In the genomic region with DNA sequence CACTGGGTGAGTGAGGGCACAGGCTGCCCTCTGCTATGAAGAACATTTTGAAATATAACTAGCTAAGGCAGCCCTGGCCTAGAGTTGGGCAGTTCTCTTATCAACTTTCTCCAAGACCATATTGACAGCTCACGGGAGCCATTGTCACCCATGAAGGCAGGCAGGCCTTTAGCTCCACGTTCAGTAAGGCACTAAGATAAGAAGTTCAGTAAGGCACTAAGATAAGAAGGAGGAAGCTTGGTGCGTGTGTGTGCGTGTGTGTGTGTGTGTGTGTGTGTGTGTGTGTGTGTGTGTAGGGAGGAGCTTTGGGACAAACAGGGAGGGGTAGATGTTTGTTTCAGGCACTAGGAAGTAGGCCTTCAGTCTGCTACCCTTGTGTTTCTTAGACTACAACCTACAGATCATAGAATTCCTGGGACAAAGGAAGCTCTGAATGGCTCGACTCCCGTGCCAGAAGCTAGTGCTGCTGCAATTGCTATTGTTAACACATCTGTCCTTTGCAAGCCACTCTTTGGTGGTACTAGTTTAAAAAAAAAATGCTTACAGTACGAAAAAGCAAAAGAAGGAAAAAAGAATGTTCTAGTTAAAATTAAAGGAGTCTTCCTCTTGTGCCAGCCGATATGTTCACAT, we compare ENCODE assay signal across 18 mouse cellular contexts.
DNase-seq lines count a peak whose midpoint lies in the region; ATAC-seq and TF ChIP-seq lines count a peak whose summit lies in the region.
"Had no signal": no experiment of that assay in that cellular context is flagged by ENCODE, and none has a peak within 500 bp of the region (broad histone marks: within the 10 kb centered on the region; RNA-seq: fewer than 3 reads in every experiment).

No protein-coding gene starts in this region.

- no peak overlapping the region for H3K9ac ChIP-seq in forebrain, postnatal 0 days
- H3K9ac ChIP-seq in stomach, postnatal 0 days (ENCODE audit: low read length): no peak overlapping the region
- H3K9ac ChIP-seq: embryonic facial prominence, embryonic 13.5 days; limb, embryonic 13.5 days; neural tube, embryonic 13.5 days had no signal

- ATAC-seq in forebrain, postnatal 0 days: peak; percentile 17; the same call in 1 of the 2 replicates
- ATAC-seq in megakaryocyte progenitor cell, adult 5-6 weeks (replicated peaks; ENCODE audit: poor library complexity): peak; percentile 84
- ATAC-seq in stomach, postnatal 0 days (ENCODE audit: low FRiP score, low TSS enrichment): peak; percentile 89
- ATAC-seq: CD4-positive, CD25-positive, alpha-beta regulatory T cell, adult 4 months; Patski had no signal

- no peak for TF ChIP-seq POLR2A in kidney, adult 2 months (IDR thresholded peaks at IDR 0.05; ENCODE audit: low read depth, low read length)

- no peaks in the 10 kb centered on the region for H3K9me3 ChIP-seq in forebrain, postnatal 0 days (ENCODE audit: low read length)
- no peaks in the 10 kb centered on the region for H3K9me3 ChIP-seq in stomach, postnatal 0 days (ENCODE audit: control insufficient read depth, low read length)
- H3K9me3 ChIP-seq: embryonic facial prominence, embryonic 13.5 days; limb, embryonic 13.5 days; neural tube, embryonic 13.5 days had no signal

- H3K4me2 ChIP-seq in forebrain, postnatal 0 days (ENCODE audit: low read depth): no peak overlapping the region
- no peak overlapping the region for H3K4me2 ChIP-seq in stomach, postnatal 0 days (replicated peaks; ENCODE audit: low read depth)
- H3K4me2 ChIP-seq: embryonic facial prominence, embryonic 13.5 days; heart, embryonic 11.5 days; limb, embryonic 13.5 days; neural tube, embryonic 13.5 days had no signal

- no peak for TF ChIP-seq CTCF in kidney, adult 2 months (conservative IDR thresholded peaks at IDR 0.05; ENCODE audit: insufficient read depth, insufficient read length, low read depth, low read length)
- TF ChIP-seq CTCF in forebrain, postnatal 0 days (IDR thresholded peaks at IDR 0.05; ENCODE audit: low read depth): no peak
- no peak for TF ChIP-seq CTCF in stomach, postnatal 0 days (IDR thresholded peaks at IDR 0.05; ENCODE audit: low read depth)

- H3K27me3 ChIP-seq in kidney, adult 2 months (replicated peaks; ENCODE audit: control insufficient read depth, insufficient read depth, low read length): no peaks in the 10 kb centered on the region
- no peaks in the 10 kb centered on the region for H3K27me3 ChIP-seq in forebrain, postnatal 0 days (ENCODE audit: insufficient read depth, low read length)
- H3K27me3 ChIP-seq in stomach, postnatal 0 days (ENCODE audit: control insufficient read depth, insufficient read depth, low read length): no peaks in the 10 kb centered on the region
- H3K27me3 ChIP-seq: embryonic facial prominence, embryonic 13.5 days; limb, embryonic 13.5 days; neural tube, embryonic 13.5 days; Patski had no signal

- H3K27ac ChIP-seq in kidney, adult 2 months (ENCODE audit: insufficient read depth, low read depth, low read length): no peak overlapping the region
- peak overlapping the region; percentile 66 for H3K27ac ChIP-seq in forebrain, postnatal 0 days (ENCODE audit: low read depth, low read length)
- peak overlapping the region; percentile 65 for H3K27ac ChIP-seq in stomach, postnatal 0 days (replicated peaks)
- H3K27ac ChIP-seq: embryonic facial prominence, embryonic 13.5 days; limb, embryonic 13.5 days; macrophage; neural tube, embryonic 13.5 days had no signal

- DNase-seq in kidney, adult 2 months: peak; percentile 10
- no peak for DNase-seq in kidney, postnatal 14 days
- DNase-seq in forebrain, postnatal 0 days: no peak
- peak; percentile 82 for DNase-seq in stomach, postnatal 0 days (ENCODE audit: low spot score)
- no peak for DNase-seq in testis, postnatal 10 days (ENCODE audit: low spot score)
- no peak for DNase-seq in gastrocnemius, postnatal 10 days
- DNase-seq: cerebellum, adult 9-11 months; kidney, adult 18-20 months; layer of hippocampus, adult 9-11 months; right cerebral cortex, postnatal 14 days had no signal

- H3K4me3 ChIP-seq in kidney, adult 2 months (ENCODE audit: insufficient read depth, low read depth, low read length): no peak overlapping the region
- no peak overlapping the region for H3K4me3 ChIP-seq in forebrain, postnatal 0 days (ENCODE audit: low read depth, low read length)
- no peak overlapping the region for H3K4me3 ChIP-seq in stomach, postnatal 0 days (ENCODE audit: low read depth, low read length)
- H3K4me3 ChIP-seq: embryonic facial prominence, embryonic 13.5 days; limb, embryonic 13.5 days; neural tube, embryonic 13.5 days had no signal

- TF ChIP-seq EP300 in stomach, postnatal 0 days (optimal IDR thresholded peaks at IDR 0.05): no peak

- no peaks in the 10 kb centered on the region for H3K4me1 ChIP-seq in kidney, adult 2 months (ENCODE audit: control insufficient read depth, insufficient read depth, low read length)
- H3K4me1 ChIP-seq in forebrain, postnatal 0 days (ENCODE audit: insufficient read depth): 0 out of 2 replicates have a peak, but pooled peaks cover 4% of the 10 kb centered on the region
- no peaks in the 10 kb centered on the region for H3K4me1 ChIP-seq in stomach, postnatal 0 days (replicated peaks; ENCODE audit: control insufficient read depth, insufficient read depth)
- H3K4me1 ChIP-seq: limb, embryonic 13.5 days had no signal

- no peaks in the 10 kb centered on the region for H3K36me3 ChIP-seq in kidney, adult 2 months (ENCODE audit: control insufficient read depth, insufficient read depth, low read length)
- H3K36me3 ChIP-seq in forebrain, postnatal 0 days (ENCODE audit: insufficient read depth): no peaks in the 10 kb centered on the region
- no peaks in the 10 kb centered on the region for H3K36me3 ChIP-seq in stomach, postnatal 0 days (ENCODE audit: control insufficient read depth, insufficient read depth, low read length)
- H3K36me3 ChIP-seq: embryonic facial prominence, embryonic 13.5 days; limb, embryonic 13.5 days; neural tube, embryonic 13.5 days had no signal

- WGBS in kidney, adult 2 months: 68% methylated on average over 8 of the region's 8 CpGs
- 52% methylated on average over 8 of the region's 8 CpGs for WGBS in forebrain, postnatal 0 days
- WGBS in stomach, postnatal 0 days: 51% methylated on average over 8 of the region's 8 CpGs

Comparison
In these comparisons a context has a peak if more than half of its experiments do, and no peak if none do; other contexts are left out.
1. DNase-seq: peak in kidney, adult 2 months (single experiment) and stomach, postnatal 0 days (single experiment); none in kidney, postnatal 14 days (single experiment), forebrain, postnatal 0 days (single experiment), testis, postnatal 10 days (single experiment) and gastrocnemius, postnatal 10 days (single experiment).
2. ATAC-seq: peak in every context shown above with its lines; median percentile 89 in stomach, postnatal 0 days; 84 in megakaryocyte progenitor cell, adult 5-6 weeks; 17 in forebrain, postnatal 0 days.